Mouse (Mus musculus): ENCODE data around the gene Mt1.

GRCm38 (mm10) chr8:94179713-94180560 lies 1.1 kb downstream of the Mt1 start:
- TF ChIP-seq CTCF (IDR thresholded peaks at IDR 0.05; ENCODE audit: control insufficient read depth, insufficient read depth, insufficient read length) (no peak), MYOG (IDR thresholded peaks at IDR 0.05; ENCODE audit: control insufficient read depth, extremely low read depth, insufficient read length) (no peak), MAX (IDR thresholded peaks at IDR 0.05) (peak; percentile 88), CEBPB (IDR thresholded peaks at IDR 0.05; ENCODE audit: low read depth) (no peak), MYOD1 (IDR thresholded peaks at IDR 0.05; ENCODE audit: control insufficient read depth, insufficient read length, low read depth) (no peak)

All from C2C12 (cell line).